Mouse (Mus musculus): Measurements from ENCODE around the gene Mri1.

Gene Mri1

GRCm38 (mm10) chr8:84236410-84236997 is 20.6 kb downstream of the Mri1 start:
- no peak for DNase-seq

DNA sequence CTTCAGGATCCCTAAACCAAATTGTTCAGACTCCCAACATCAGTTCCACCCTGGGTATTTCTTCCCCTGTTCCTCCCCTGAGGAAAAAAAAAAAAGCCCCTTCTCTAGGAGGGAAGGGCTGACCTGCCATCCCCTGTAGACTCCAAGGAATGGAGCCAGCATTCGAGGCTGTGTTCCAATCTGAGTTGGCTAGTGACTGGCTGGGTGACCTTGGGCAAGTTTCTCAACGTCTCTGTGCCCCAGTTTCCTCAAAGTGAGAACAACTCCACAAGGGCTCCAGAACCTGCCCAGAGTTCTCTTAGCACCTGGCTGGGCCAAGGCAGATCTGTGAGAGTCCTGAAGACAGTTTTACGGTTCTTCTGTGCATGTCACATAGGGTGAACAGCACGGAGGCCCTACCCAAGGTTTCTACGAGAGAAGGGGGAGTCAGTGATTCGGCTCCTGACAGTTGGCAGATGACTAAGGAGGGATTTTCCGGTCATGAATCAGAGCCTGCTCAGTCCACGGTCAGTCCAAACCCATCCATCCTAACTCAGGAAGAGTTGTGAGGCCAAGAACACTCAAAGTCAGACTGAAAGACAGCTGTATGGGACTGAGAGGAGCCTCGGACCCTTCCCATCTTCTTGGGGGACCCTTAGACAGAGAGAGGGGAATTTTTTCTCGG is 21.2 kb downstream of the Mri1 start:
- no peak for DNase-seq

GRCm38 (mm10) chr8:84233055-84233454 is 24.1 kb downstream of the Mri1 start:
- DNase-seq = no peak

DNA sequence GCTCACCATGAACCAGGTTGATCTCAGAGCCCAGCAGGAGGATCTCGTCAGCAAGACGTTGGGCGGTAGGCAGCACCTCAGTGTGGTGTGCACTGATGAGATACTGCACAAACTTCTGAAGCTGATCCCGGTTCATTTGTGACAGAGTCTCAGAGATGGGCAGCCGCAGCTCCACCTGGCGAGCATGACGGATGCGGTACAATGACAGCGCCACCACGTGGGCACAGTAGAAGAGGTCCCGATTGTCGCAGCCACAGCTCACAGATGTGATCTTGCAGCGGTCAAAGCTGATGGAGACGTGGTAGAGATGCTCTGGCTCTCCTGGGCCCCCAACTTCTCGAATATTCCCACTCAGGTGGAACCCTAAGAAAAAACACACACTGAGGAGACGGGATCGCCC is 26.4 kb downstream of the Mri1 start:
- no peak for DNase-seq

DNA sequence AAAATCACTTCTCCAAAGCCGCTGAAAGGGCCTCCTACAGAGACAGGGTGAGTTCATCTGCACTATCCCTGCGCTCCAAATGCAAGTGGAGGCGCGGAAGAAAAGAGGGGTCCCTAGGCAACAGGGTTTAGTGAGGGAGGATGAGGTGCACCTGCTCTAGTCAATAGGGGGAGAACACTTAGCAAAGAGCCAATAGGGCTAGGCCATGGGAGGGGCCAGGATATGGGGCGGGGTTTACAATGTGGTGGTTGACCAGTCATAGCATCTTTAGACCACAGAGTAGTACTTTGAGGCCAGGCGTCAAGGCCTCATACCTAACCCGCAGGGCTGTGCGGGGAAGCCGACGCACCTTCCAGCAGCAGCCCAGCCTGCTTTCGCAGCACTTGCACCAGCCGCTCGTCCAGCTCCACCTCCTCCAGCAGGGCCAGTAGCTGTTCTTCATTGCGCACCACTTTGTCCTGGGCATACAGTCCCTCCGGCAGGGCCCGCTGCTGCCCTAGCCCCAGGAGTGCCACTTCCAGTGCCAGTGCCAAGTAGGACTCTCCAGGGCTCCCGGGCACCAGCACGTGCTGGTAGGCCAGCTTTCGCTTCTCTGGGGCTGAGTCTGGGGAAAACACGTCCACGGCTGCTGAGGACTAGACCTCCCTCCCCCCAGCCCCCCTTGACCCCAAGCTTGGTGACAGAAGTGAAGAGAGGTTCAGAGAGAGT is 33.6 kb downstream of the Mri1 start:
- no peak for DNase-seq

GRCm38 (mm10) chr8:84222566-84223165 is 34.5 kb downstream of the Mri1 start:
- no peak for DNase-seq

DNA sequence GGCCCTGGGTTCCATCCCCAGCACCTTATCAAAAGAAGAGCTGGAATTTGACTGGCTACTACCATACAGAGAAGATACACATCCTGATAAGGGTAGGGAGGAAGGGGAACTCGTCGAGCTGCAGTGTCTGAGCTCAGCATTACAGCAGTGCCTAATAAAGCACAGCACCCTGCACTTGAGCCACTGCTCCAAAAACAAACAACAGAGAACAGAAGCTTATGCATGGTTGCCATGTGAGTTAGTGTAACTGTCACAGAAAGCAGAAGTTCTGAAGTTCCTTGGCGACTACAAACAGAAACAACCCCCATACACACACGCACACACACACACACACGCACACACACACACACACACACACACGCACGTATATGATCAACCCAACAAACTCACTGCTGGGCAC is 37.0 kb downstream of the Mri1 start:
- DNase-seq = no peak

GRCm38 (mm10) chr8:84218143-84218542 is 39.0 kb downstream of the Mri1 start:
- no peak for DNase-seq

GRCm38 (mm10) chr8:84217206-84217605 is 39.9 kb downstream of the Mri1 start:
- no peak for DNase-seq

- no peak for DNase-seq
These were observed 43.8 kb downstream of the Mri1 start for GRCm38 (mm10) chr8:84213277-84213676.

DNA sequence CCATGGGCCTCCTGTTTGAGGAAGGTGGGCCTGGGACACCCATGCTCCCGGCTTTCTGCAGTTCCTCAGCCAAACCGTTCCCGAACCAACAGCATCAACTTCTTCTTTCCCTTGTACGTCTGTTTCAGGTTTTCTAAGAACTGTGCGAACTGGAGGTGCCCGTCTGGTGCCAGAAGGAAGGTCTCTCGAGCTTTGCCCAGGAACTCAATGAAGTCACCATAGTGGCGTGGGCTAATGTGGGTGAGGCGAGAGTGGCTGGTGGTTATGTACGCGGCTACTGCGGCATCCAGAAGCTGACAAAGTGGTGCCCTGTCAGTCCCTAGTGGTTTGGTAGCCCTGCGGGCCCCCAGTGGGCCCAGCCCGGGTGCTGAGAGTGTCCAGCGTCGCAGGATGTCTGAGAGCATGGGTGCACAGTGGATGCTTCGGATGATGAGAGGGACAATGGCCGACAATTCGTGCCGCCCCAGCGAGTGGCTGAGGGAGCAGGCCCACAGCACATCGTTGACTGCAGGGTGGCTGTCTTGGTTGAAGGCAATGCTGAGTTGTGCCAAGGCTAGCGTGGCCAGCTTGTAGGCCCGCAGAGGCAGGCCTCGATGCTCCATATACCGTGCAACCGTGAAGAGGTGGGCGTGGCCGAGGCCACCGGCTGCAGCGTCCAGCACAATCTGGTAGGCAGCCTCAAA is 45.1 kb downstream of the Mri1 start:
- no peak for DNase-seq

GRCm38 (mm10) chr8:84211202-84211601 is 45.9 kb downstream of the Mri1 start:
- DNase-seq = no peak

DNA sequence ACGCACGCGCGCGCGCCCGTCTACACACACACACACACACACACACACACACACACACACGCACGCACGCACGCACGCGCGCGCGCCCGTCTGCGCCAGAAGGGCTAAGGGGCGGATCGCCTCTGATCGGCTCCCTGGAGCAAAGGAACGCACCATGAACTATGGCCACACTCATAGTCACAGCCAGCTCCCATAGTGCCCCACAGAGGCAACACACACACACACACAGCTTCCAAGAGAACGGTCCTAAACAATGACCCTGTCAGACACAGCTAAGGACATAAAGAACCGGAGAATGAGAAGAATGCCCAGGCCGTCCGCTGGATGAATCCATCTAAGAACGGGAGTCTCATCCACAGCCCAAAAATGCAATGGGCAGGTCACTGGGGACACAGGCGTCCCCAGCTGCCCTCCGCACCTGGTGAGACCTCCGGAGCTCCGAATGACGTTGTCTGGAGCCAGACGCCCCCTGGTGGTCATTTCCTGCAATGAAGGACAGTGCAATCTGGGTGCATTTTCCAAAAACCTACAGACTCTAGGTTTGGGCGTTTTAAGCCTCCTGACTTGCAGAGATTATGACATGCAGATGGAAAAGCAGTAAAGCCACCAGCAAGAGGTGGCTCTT is 46.8 kb downstream of the Mri1 start:
- peak; percentile 75 for DNase-seq

- DNase-seq = no peak
These were observed 48.4 kb downstream of the Mri1 start for GRCm38 (mm10) chr8:84208381-84209380.

DNA sequence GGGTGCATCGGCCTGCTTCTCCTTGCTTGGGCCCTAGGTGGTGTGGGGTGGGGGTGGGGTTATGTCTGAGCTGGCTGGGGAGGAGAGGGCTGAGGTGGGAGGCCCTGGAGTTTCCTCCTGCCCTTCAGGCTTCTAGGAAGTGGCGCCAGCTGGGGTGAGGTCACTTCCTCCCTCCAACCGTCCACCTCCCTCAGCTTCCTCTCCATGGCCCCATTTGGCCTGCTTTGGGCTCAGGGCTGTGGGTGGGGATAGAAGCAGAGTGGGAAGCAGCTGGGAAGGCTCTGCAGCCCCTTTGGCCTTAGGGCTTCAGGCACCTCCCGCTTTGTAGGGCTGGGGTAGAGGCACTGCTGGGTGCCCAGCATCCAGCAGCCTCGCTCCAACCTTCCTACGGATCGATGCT is 49.3 kb downstream of the Mri1 start:
- no peak for DNase-seq

DNA sequence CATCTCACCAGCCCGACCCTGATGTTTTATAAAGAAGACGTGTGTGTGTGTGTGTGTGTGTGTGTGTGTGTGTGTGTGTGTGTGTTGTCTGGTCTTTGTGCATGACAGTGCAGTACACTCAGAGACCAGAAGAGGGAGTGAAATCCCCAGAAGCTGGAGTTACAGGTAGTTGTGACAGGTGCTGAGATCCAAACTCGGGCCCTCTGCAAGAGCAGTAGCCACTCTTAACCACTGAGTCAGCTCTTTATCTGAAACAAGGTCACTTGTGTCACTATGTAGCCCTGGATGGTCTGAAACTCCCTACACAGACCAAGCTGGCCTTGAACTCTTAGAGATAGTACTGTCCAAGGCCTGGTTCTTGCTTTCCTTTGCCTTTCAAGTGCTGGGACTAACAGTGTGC is 50.5 kb downstream of the Mri1 start:
- no peak for DNase-seq

GRCm38 (mm10) chr8:84205073-84205472 is 52.1 kb downstream of the Mri1 start:
- DNase-seq = no peak

GRCm38 (mm10) chr8:84203975-84204772 is 53.0 kb downstream of the Mri1 start:
- DNase-seq = no peak

GRCm38 (mm10) chr8:84202938-84203917 is 53.9 kb downstream of the Mri1 start:
- peak; percentile 79 for DNase-seq
